Mouse (Mus musculus) erythroblast, adult 5-6 weeks (primary cell): Measurements from ENCODE around the gene Lrrc20. TPM values are rescaled to one million over a fixed set of nuclear protein-coding genes. Genes with fewer than 3 reads are reported as not detected.
A peak's percentile ranks its signal among the peaks of the same experiment; 100 is the strongest.

Source experiments
- ATAC-seq: replicated peaks from 2 replicates; pipeline ENCODE4 v1.8.0; 2016; ENCODE audit warnings: moderate number of reproducible peaks, mild to moderate bottlenecking, moderate TSS enrichment, inconsistent platforms; ENCODE audit not compliant: poor library complexity, low FRiP score, severe bottlenecking
- total RNA-seq, 2 experiments: library from RNA; stranded (forward) in 1 of 2; stranded (reverse) in 1 of 2; fragments of 150-400 nt in 1 of 2; fragments of 200-764, 138-1000 nt in 1 of 2; gene quantifications; 2 replicates each; pipeline versions ENCODE4 v1.2.3 to v1.2.4; 2015 to 2017; ENCODE audit warnings: low replicate concordance in 2 of 2

The Lrrc20 gene
- total RNA-seq, 2 experiments from 2014 or later, result 1.3 to 3.2 TPM

- ATAC-seq, result no peak
Measured at GRCm38 (mm10) chr10:61509873-61510272, 34.3 kb downstream of the Lrrc20 start.

DNA sequence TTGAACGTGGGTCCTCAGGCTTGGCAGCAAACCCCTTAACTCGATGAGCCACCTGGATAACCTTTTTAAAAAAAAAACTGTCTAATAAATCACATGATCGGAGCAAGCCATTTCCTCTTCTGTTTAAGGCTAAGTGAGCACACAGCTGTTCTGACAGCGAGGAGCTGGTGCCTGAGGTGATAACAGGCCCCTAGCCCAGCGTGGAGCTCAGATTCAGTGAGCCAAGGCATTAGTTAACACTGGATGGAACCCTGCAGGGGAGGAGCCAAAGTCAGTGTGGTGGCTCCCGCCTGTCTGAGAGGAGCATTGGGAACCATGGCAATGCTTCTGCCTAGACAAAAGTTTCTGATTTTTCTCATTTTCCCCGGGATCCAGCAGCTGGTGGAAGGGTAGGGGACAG lies 35.2 kb downstream of the Lrrc20 start:
- ATAC-seq, result no peak

- ATAC-seq, result no peak
Measured at GRCm38 (mm10) chr10:61512215-61512889, 36.8 kb downstream of the Lrrc20 start.

GRCm38 (mm10) chr10:61516866-61517265 lies 41.3 kb downstream of the Lrrc20 start:
- peak; percentile 78 for ATAC-seq

- peak; percentile 43; the same call in 1 of the 2 replicates for ATAC-seq
Measured at GRCm38 (mm10) chr10:61517296-61518071, 41.9 kb downstream of the Lrrc20 start.

- no peak for ATAC-seq
Measured at GRCm38 (mm10) chr10:61518320-61518719, 42.7 kb downstream of the Lrrc20 start.

DNA sequence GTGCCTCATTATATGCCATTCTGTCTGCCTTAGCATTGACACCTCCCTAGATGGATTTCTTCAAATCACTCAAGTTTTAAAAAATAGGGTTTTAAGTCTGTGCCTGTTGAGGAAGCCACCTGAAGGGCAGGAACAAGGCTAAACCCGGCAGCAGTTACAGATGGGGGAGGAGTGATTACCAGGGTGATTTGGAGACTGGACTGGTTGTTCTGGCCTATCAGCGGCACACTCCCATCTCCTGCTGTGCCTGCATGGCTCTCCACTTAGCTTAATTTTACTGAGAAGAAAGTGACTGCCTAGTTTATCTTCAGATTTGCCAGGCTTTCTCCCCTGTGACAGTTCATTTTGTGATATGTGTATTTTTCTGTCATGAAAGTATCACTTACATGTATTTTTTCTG lies 43.9 kb downstream of the Lrrc20 start:
- no peak for ATAC-seq

DNA sequence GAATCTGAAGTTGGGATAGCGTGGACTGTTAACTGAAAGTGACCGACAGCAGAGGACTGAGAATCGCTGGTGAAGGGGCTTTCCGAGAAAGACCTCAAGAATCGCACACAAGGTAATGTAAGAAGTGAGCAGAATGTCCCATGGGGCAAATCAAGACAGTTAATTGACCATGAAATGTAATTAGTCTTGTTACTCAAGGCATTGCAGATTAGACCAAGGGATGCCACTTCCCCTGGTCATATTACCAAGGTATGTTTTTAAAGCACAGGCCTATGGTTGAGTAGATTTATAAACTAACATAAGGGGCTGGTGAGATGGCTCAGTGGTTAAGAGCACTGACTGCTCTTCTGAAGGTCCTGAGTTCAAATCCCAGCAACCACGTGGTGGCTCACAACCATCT lies 45.1 kb downstream of the Lrrc20 start:
- no peak for ATAC-seq

GRCm38 (mm10) chr10:61530936-61531335 lies 55.3 kb downstream of the Lrrc20 start:
- ATAC-seq, result no peak

DNA sequence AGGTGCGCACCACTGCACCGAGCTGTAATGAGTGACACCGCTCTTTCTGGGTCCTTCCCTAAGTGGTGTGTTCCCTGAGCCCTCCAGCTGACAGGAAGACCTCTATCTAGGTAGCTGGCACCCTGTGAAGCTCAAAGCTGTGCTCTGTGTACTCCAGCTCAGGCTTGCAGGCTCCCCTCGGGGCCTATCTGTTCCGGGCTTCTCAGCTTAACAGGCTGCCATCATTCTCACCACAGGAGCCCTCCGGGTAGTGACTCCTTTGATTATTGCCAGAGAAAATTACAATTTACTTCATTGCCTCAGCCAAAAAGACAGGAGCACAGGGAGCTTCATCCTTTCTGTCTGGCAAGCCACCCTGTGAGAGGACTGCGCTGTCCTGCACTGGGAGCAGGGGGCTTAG lies 57.7 kb downstream of the Lrrc20 start:
- no peak for ATAC-seq

DNA sequence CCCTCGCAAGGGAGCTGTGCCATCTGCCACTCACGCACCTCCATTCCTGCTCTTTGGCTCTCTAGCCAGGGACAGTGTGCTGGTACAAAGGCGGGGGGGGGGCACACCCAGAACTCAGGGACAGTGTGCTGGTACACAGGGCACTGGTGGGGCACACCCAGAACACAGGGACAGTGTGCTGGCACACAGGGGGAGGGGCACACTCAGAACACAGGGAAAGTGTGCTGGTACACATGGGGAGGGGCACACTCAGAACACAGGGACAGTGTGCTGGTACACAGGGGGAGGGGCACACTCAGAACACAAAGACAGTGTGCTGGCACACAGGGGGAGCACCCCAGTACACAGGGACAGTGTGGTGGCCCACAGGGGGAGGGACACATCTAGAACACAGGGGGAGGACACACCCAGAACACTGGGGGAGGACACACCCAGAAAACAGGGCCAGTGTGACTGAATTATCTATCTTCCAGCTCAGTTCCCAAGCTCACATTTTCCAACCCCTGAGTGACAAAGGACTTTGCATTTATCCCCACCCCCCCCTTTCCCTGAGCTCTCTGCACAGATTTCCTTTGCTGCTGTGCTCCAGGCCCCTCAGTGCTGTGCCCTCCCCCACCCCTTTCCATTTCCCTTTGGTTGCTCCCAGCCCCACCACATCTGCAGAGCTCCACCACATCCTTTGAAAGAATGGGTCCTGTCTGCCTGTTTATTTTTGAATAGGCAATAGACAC lies 58.9 kb downstream of the Lrrc20 start:
- ATAC-seq, result peak; percentile 34; the same call in 1 of the 2 replicates

DNA sequence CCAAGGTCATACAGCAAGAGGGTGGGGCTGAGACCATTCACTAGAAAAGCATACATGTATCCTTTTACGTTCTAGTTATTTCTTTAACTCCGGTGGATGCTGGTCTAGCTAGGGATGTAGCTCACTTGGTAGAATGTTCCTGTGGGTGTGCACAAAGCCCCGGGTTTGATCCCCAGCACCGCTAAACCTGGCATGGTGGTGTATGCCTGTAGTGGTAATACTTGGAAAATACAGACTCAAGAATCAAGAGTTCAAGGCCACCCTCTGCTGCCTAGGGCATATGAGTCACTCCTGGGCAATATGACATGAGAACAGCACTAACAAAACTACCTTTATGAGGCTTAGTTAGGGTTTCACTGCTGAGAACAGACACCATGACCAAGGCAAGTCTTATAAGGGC lies 59.8 kb downstream of the Lrrc20 start:
- ATAC-seq, result no peak

DNA sequence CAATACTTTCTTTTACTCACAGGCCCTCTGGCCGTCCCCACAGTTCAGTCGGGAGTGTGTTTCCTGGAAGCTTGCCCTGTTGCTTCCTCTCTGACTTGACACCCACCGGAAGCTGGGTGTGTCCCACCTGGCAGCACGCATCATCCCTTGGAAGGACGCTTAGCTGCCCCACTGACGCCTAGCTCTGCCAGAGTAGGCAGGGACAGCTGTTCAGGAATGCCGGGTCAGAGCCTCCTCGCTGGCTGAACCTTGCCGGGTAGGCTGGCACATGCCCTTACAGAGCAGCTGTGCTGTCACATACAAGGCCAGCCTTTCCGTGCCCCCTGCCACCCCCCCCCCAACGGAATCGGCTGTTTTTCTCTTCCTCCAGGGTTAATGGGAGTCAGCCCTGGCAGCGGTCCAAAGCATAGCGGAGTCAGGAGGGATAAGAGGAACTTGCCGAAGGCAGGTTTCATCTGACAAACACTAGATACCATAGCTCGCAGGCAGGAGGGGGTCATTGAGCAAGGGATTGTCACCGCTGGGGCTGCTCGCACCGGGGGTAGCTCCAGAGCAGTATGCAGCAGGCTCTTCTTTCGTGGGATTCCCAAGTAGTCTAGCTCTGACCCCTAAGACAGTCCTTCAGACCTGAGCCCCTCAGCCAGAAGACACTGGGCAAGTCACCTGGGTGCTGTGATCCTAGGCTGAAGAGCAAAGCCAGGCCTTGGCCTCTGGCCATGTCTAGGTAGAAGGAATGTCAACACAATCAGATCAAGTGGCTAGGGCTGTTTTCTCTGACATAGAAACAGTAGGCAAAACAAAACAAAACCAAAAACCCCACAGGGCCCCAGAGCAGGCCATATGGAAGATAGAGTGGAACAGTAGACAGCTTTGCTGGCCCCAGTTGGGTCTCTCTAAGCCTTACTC lies 60.8 kb downstream of the Lrrc20 start:
- ATAC-seq, result peak; percentile 74

GRCm38 (mm10) chr10:61537036-61537380 lies 61.4 kb downstream of the Lrrc20 start:
- ATAC-seq, result peak; percentile 40; the same call in 1 of the 2 replicates

DNA sequence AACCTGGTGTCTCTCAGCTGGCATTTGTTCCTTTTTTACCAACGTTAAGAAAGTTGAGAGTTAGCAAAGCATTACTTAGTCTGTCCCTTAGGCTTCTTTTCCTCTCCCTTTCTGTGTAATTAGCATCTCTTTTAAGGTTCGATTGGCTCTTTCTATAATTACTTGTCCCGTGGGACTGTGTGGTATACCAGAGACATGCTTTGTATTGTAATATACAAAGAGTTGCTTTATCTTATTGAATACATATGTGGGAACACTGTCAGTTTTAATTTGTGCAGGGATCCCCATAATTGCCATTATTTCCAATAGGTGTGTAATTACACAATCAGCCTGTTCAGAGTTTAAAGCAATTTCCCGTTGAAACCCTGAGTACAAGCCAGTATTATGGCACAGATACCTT lies 62.8 kb downstream of the Lrrc20 start:
- no peak for ATAC-seq

- peak; percentile 97 for ATAC-seq
Measured at GRCm38 (mm10) chr10:61544127-61544862, 68.7 kb downstream of the Lrrc20 start.

GRCm38 (mm10) chr10:61544863-61545240 lies 69.3 kb downstream of the Lrrc20 start:
- no peak for ATAC-seq

DNA sequence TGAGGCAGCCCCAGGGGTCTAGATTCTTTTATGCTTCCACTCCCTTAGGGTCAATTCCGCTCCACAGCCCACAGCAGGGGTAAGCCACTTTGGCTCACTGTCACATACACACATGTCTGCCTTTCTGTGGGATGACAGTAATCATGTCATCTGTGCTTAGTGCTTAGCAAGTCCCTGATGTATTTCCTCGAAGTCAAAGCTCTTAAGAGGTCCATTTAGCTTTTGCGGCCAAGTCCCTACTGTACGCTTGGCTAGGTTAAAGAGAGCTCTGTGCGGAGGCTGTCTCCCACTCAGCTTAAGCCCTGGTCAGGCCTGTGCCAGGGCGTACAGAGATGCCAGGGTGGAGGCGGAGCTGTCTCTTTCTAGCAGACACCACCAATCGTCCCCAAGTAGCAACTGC lies 74.5 kb downstream of the Lrrc20 start:
- no peak for ATAC-seq

GRCm38 (mm10) chr10:61555155-61555554 lies 79.6 kb downstream of the Lrrc20 start:
- ATAC-seq, result no peak
